Mouse (Mus musculus) hindbrain, postnatal 0 days (tissue): ENCODE data around the gene Cdkn2c. TPM values are rescaled to one million over a fixed set of nuclear protein-coding genes. Genes with fewer than 3 reads are reported as not detected.

ENCODE experiments used
- ATAC-seq: fragments of 200-750 bp; cut with Nextera tagmentation; 2 replicates; pipeline ENCODE4 v1.8.0; 2017; ENCODE audit warnings: mild to moderate bottlenecking, moderate TSS enrichment, moderate library complexity
- DNase-seq: peaks from one replicate; pipeline ENCODE4 v3.0.0-alpha.2; 2015; ENCODE audit warnings: low spot score
- H3K27ac ChIP-seq: fragments of 300-500 bp; sonication (generic); 2 replicates; pipeline ENCODE4 v1.5.1; 2014; ENCODE audit warnings: mild to moderate bottlenecking
- H3K27me3 ChIP-seq: fragments of 300-500 bp; sonication (generic); 2 replicates; pipeline ENCODE4 v1.6.1; 2014; ENCODE audit warnings: low read length, mixed read lengths; ENCODE audit not compliant: insufficient read depth
- H3K36me3 ChIP-seq: fragments of 300-500 bp; sonication (generic); 2 replicates; pipeline ENCODE4 v1.6.1; 2014; ENCODE audit warnings: low read length, mixed read lengths; ENCODE audit not compliant: insufficient read depth
- H3K4me1 ChIP-seq: fragments of 300-500 bp; sonication (generic); 2 replicates; pipeline ENCODE4 v1.6.1; 2014; ENCODE audit warnings: antibody characterized with exemption, low read length, mixed read lengths; ENCODE audit not compliant: insufficient read depth
- H3K4me2 ChIP-seq: fragments of 300-500 bp; sonication (generic); 2 replicates; pipeline ENCODE4 v1.6.1; 2014; ENCODE audit warnings: low read depth, mild to moderate bottlenecking, low read length, moderate library complexity, mixed read lengths
- H3K4me3 ChIP-seq: fragments of 300-500 bp; sonication (generic); 2 replicates; pipeline ENCODE4 v1.5.1; 2014; ENCODE audit warnings: low read length
- H3K9ac ChIP-seq: fragments of 300-500 bp; sonication (generic); replicated peaks from 2 replicates; pipeline ENCODE4 v1.6.1; 2014; ENCODE audit warnings: mild to moderate bottlenecking, low read length, moderate library complexity, mixed read lengths
- H3K9me3 ChIP-seq: fragments of 300-500 bp; sonication (generic); 2 replicates; pipeline ENCODE4 v1.6.1; 2016; ENCODE audit warnings: low read length, mixed read lengths
- CTCF ChIP-seq: IDR thresholded peaks from 2 replicates; pipeline ENCODE4 v1.5.1; 2016; ENCODE audit warnings: antibody characterized with exemption, control low read depth, low read depth
- WGBS: fragments of 180-500 bp; shearing (Covaris S2); extraction: QIAGEN DNeasy Blood & Tissue Kit; methylation state at CpG from one replicate; pipeline ENCODE4 v1.1.7; 2014; 5-methylcytosine and 5-hydroxymethylcytosine counted together
- polyA plus RNA-seq: library from polyadenylated mRNA; unstranded; fragments of >200 nt; fragmentation: Nextera tagmentation; extraction: Ambion mirVana; gene quantifications from 2 replicates; pipeline ENCODE4 v1.2.1, GENCODE M21; 2015
- total RNA-seq: library from RNA; depleted of rRNA; stranded (reverse); fragments of >200 nt; gene quantifications from 2 replicates; pipeline ENCODE4 v1.2.3, GENCODE M21; 2014; rRNA removed

Gene Cdkn2c
- total and polyA plus RNA-seq, 2 experiments from 2014 or later: 6.3 to 9.6 TPM

- WGBS: 81% methylated on average over 2 of the region's 2 CpGs
- Histone ChIP-seq H3K9ac (no peak overlapping the region), H3K36me3 (no peaks in the 10 kb centered on the region), H3K27me3 (no peaks in the 10 kb centered on the region), H3K4me1 (no peaks in the 10 kb centered on the region), H3K27ac (no peak overlapping the region), H3K4me3 (no peak overlapping the region), H3K4me2 (no peak overlapping the region), H3K9me3 (no peaks in the 10 kb centered on the region)
- no peak for TF ChIP-seq CTCF
- ATAC-seq (no peak), DNase-seq (no peak)
These were observed 36.8 kb downstream of the Cdkn2c start for GRCm38 (mm10) chr4:109630215-109630614.

- no peak for TF ChIP-seq CTCF
These were observed 54.4 kb downstream of the Cdkn2c start for GRCm38 (mm10) chr4:109612596-109612995.

More at GRCm38 (mm10) chr4:109612596-109612995, 54.4 kb downstream of the Cdkn2c start:
- DNase-seq (no peak), ATAC-seq (no peak)
- Histone ChIP-seq H3K4me2 (no peak overlapping the region), H3K4me1 (no peaks in the 10 kb centered on the region), H3K36me3 (no peaks in the 10 kb centered on the region), H3K27ac (no peak overlapping the region), H3K9me3 (no peaks in the 10 kb centered on the region), H3K4me3 (no peak overlapping the region), H3K9ac (no peak overlapping the region), H3K27me3 (no peaks in the 10 kb centered on the region)
- WGBS: 71% methylated on average over 4 of the region's 4 CpGs

Other genes with a start within 250 kb of the Cdkn2c start
- 86.7 and 93.2 TPM in 2 replicates for gene Rnf11, start 182.5 kb downstream of the Cdkn2c start, total RNA-seq
- gene Rnf11, start 182.5 kb downstream of the Cdkn2c start, polyA plus RNA-seq: 79.2 and 80.4 TPM in 2 replicates
- gene 4930522H14Rik, start 135.9 kb downstream of the Cdkn2c start, total RNA-seq: not detected in 2 replicates
- not detected in 2 replicates for gene 4930522H14Rik, start 135.9 kb downstream of the Cdkn2c start, polyA plus RNA-seq
- gene Faf1, start 9.4 kb upstream of the Cdkn2c start, total RNA-seq: 38.2 and 40.5 TPM in 2 replicates
- gene Faf1, start 9.4 kb upstream of the Cdkn2c start, polyA plus RNA-seq: 29.6 and 30.1 TPM in 2 replicates